Mouse (Mus musculus) left cerebral cortex, adult 18-20 months (tissue): Measurements from ENCODE around the gene Slc39a11. TPM values are rescaled to one million over a fixed set of nuclear protein-coding genes. Genes with fewer than 3 reads are reported as not detected.

Experiments used
- DNase-seq, 2 experiments: peaks; one replicate each; pipeline ENCODE4 v3.0.0; 2021 to 2022; ENCODE audit warnings: low spot score in 2 of 2, mixed read lengths in 1 of 2
- total RNA-seq, 2 experiments: library from RNA; stranded (reverse); gene quantifications; 2 replicates each; pipeline ENCODE4 v1.2.3; 2021

The Slc39a11 gene
- total RNA-seq, 2 experiments from 2014 or later: 13.9 to 15.3 TPM

DNA sequence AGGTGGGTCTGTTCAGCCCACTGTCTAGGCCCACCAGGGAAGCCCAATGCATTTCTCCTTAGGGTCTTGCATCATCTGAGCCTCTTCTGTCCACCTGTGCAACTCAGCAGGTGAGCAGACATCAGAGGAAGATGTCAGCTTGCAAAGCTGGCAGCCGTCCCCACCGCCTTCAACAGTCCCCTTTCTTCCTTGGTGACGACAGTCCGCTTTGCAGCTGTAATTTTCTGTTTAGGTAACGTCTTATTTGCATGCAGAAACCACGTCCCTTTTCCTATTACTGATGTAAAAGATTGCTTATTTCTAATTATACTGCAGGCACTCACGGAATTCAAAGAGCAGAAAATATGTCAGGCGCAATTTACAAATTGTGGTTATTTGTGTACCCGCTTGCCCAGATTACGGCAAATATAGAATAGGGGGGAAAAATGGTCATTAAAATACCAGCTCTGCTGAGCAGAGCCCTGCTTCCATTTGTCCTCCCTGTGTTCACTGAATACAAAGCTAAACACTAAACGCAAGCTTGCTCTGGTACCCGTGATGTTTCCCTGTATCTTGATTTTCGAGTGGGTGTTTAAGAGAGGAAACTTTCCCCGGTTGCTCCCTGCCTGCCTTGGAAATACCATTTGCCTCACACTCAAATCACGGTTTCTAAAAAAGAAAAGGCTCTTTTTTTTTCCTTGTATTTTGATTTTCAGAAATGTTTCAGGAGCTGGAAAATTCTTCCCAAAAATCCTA, 230.8 kb downstream of the Slc39a11 start:
- peak in 1 of 2 experiments; percentile 30 for DNase-seq

GRCm38 (mm10) chr11:113417948-113418347, 231.9 kb downstream of the Slc39a11 start:
- no peak for DNase-seq

- DNase-seq: no peak
Measured at GRCm38 (mm10) chr11:113412545-113412944, 237.3 kb downstream of the Slc39a11 start.

DNA sequence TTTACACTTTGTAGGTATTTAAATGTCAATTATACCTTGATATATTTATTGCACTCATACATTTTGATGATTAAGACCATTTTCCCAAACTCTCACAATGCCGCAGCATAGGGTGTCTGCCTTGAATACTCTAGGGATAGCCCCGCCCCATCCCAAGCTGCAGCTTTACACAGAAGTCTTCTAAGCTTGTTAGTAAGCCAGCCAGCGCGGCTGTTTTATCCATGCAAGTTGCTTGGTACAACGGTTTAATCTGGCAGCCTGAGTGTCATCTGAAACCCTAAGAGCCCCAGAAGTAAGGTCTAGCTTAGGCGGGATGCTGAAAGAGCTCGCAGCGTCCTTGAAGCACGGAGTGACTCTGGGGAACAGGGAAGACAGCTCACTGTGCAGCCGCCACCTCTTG, 238.1 kb downstream of the Slc39a11 start:
- DNase-seq: no peak

DNA sequence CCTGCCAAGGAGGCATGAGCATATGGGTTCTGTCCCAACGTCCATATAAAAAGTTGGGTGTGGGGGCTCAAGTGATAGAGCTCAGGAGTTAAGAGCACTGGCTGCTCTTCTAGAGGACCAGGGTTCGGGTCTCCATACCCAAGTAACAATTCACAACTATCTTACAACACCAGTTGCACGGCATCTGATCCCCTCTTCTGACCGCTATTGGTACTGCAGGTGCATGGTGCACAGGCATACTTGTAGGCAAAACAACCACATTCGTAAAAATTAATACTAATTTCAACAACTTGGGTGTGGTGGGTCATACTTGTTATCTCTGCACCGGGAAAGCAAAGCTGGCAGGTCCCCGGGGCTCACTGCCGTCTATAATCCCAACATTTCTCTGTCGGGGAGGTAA, 240.8 kb downstream of the Slc39a11 start:
- DNase-seq: no peak

DNA sequence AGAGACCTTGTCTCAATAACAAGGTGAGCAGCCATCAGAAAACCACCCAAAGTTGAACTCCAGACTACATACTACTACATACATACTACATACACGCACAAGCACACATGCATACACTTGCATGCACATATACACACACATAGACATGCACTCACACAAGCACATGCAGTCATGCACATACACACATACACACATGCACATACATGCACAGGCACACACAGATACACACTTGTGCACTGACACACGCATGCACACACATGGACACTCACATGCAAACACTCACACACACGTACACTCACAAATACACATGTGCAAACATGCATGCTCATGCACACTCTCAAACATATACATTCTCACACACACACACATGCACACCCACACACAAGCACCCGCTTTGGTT, 242.4 kb downstream of the Slc39a11 start:
- DNase-seq: no peak

DNA sequence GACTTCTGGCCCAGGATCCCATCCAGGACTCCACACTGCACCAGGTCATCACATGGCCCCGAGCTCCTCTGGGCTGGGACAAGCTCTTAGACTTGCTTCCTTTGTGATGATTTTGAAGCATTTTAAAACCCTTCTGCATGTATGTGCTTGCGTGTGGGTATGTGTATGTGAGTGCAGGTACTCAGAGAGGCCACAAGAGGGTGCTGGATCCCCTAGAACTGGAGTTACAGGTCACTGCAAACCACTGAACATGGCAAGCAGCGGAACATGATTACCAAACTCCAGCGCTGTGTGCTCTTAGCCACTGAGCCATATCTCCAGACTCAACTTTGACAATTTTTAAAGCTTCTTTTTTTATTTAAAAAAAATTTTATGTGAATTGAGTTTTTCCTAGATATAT, 249.0 kb downstream of the Slc39a11 start:
- no peak for DNase-seq

DNA sequence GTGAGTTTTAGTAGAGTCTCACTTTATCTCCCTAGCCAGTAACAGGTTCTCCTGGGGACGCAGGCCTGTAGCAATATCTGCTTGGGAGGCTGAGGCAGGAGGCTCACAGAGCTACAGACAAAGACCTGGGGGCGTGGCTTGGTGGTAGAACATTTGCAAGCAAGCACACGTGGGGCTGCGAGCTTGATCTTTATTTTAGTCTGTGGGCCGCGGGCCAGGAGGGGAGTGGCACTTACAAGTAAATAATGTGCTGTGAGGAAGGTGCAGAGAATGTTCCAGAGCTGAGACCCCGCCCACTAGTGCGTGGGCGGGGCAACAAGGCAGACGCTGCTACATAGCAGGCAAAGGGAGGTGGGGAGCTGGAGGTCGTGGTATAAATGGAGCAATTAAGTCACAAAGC, 250.3 kb downstream of the Slc39a11 start:
- no peak for DNase-seq

- DNase-seq: no peak
Measured at GRCm38 (mm10) chr11:113397394-113397793, 252.5 kb downstream of the Slc39a11 start.

DNA sequence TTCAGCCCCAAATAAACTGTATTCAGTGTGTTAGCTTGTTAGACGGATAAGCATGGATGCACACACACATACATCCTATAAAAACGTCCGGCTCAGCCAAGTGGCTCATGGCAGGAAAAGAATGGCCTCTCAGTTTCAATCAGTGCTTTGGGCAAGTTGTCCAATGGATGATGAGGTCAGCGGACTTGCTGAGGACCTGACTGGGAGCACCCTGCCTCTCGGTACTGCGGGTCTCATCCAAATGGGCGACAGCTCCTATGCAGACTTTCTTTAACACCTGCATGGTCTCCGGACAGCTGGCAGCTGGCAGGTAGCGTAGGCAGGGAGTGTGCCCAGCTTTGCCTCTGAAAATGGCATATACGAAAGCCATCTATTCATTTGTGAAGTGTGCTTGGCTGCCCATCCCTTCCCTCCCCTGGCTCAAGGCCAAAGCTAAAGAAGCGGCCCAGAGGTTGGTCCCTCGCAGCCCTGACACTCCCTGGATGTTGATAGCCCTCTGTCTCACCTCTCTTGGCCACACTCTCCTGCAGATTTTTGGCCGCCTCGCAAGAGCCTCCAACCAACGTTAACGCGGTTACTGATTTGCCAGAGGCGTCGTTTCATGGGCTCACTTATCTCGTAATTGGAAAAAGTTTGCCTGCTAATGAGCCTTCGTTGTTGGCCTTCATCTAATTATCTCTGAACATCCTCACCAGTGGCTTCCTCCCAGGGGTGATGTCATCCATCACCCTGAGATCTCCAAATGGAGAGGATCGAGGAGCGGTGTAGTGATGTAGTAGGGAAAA, 256.3 kb downstream of the Slc39a11 start:
- DNase-seq: no peak

DNA sequence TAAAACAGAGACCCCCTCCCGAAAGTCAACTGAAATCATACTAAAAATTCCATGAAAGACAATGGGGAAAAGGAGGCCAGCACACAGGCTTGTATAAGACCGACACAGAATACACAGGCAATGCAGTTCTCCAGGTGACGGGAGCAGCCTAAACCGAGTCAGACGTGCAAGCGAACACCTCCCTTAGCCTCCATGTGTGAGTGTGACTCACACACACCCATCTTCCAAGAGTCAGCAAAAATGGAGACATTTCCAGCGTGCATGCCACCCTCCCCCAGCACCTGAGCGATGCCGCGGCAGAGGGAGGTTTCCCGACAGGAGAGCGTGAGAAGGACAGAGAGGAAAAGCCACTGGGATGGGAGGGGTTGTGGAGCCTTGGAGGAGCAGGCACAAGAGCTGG, 258.2 kb downstream of the Slc39a11 start:
- peak in 1 of 2 experiments; percentile 3 for DNase-seq

DNA sequence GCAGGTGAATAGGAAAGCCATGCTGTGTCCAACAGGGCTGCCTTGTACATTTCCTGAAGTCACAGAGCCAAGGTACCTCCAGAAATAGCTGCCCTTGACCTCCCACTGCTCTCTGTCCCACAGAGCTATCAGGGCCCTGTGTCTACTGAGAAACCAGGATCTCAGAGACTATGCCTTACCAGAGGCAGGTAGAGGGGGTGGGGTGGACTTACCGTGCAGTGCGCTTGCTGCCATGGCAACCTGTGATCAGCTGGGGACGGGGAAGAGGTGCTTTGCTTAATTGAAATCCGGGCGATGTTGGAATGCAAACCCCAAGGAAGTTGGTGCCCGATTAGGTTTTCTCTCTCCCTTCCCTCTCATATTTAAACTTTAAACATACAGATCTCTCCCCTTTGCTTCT, 260.2 kb downstream of the Slc39a11 start:
- peak in 1 of 2 experiments; percentile 8 for DNase-seq

DNA sequence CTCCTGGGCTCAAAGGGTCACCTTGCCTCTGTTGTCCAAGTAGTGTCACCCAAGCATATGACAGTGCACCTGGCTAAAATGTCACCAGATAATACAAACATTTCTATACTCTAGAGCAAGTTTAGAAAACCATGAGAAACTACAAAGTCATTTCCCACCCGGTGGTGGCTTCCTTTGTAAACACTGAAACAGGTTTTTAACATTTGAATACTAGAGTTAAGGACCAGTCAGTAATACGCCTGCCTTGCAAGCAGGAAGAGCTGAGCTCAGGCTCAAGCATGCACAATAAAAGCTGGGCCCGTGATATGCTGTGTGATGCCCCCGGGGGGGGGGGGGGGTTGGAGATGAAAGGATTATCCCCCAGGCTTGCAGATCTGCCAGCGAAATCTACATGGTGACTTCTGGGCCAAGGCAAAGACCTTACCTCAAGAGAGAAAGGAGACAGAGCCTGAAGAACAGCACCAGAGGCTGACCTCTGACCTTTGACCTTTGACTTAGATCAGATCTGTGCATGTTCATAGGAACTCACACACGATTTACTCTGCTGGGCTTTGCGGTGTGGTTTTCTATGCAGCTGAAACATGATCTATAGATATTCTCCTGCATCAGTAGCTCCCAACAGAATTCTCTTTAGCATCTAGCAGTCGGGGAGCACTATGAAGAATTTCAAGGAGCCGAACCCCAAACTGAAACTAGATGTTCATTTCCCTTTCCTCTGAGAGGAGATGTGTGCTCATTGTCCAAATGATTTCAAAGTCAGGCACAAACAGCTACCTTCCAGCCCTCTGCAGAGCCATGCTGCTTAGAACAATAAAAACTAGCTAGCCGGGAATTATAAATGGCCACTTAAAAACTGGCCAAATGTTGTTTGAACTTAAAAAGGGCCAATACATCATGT, 267.0 kb downstream of the Slc39a11 start:
- DNase-seq: no peak

- DNase-seq: no peak
Measured at GRCm38 (mm10) chr11:113381550-113381949, 268.3 kb downstream of the Slc39a11 start.

DNA sequence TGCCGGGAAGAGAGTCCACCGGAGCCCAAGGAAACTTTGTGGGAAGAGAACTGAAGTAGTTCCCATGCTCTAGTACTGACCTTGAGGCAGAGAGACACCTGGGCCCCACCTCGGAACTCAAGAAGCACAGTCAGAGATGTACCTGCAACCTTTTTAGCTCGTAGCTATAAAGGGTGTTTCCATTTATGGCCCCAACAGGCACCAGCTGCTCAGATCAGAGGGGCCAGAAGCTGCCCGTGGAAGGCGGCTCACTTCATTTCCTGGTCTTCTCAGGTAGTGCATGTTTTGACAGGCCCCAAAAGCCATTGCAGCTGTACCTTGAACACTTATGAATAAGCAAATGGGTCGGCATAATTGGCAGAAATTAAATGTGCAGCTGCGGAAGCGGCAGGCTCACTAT, 271.0 kb downstream of the Slc39a11 start:
- DNase-seq: no peak

- no peak for DNase-seq
Measured at GRCm38 (mm10) chr11:113376066-113376465, 273.8 kb downstream of the Slc39a11 start.

GRCm38 (mm10) chr11:113373926-113374325, 276.0 kb downstream of the Slc39a11 start:
- DNase-seq: no peak

- DNase-seq: no peak
Measured at GRCm38 (mm10) chr11:113373331-113373730, 276.5 kb downstream of the Slc39a11 start.

DNA sequence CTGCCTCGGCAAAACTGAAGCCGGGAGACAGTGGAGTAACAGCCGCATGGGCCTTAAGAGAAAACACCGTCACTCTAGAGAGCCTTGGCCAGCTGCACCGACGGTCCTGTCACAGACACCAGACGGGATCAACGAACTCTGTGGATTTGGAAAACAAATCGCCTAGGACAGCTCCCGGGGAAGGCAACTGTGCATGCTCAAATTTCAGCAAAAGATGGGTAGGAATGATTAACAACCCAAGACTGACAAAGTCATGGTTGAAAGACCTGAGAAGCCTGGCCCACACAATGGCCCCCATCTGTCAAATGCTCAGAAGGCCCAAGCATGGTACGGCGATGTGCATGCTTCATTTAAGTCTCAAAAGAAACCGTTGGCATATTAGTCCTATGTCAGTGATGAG, 281.8 kb downstream of the Slc39a11 start:
- DNase-seq: no peak

DNA sequence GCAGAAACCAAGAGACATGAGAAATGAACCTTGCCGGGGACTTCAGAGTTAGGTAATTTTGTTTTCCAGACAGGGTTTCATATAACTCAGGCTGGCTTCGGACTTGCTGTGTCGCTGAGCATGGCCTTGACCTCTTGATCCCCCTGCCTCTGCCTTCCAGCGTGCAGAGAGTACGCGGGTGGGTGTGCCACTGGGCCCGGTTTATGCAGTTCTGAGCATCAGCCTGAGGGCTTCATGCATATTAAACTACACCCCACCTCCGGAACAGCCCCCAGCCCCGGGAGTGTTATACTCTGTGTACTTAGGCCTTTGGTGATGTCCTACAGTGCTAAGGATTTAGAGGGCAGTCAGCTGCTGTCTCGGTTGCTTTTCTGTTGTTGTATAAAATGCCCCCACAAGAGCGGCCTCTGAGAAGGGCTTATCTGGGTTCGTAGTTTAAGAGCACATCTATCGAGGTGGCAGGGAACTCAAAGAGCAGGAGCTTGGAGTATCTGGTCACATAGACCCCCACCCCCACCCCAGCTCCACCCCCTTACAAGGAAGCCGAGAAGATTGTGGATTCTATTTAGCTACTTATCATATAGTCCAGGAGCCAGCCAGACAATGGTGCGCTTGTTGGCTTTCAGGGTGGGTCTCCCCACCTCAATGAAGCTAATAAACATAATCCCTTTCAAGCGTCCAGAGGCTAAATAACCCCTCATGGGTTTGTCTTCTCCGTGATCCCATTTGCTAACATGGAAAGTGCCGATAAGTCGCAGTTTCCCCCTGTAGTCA, 283.4 kb downstream of the Slc39a11 start:
- DNase-seq: no peak

DNA sequence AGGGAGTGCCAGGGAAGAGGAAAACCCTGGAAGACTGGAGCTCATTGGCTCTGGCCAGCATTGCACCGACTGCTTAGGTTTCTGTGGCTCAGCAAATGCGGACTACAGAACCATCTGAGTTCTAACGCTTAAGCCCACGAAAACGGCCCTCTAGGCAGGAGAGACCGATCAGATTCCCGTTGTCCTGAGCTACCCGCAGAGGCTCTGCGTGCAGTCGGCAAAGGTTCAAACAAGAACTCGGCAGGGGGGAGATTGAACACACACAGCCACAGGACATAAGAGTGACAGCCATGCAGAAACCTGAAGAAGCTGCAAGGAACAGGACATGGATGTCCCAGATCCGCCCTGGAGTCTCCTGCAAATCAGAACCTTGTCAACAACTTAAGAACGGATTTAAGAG, 286.1 kb downstream of the Slc39a11 start:
- DNase-seq: no peak
